Mouse (Mus musculus) heart, adult 11 months (tissue): ENCODE results near the gene Kxd1.
A peak's percentile ranks its signal among the peaks of the same experiment; 100 is the strongest.
"Not testable (repeated sequence)": the region's sequence is repeated elsewhere in the genome, so short reads cannot be mapped to it uniquely, and the experiment has no call there.

Experiments
- DNase-seq: peaks from one replicate; pipeline ENCODE4 v3.0.0; 2022

The Kxd1 gene

GRCm38 (mm10) chr8:70512253-70512903, 15.4 kb downstream of the Kxd1 start:
- no peak for DNase-seq

GRCm38 (mm10) chr8:70511770-70512169, 16.0 kb downstream of the Kxd1 start:
- no peak for DNase-seq

- not testable (repeated sequence) for DNase-seq
These were observed 16.6 kb downstream of the Kxd1 start for GRCm38 (mm10) chr8:70511174-70511573.

- peak; percentile 100 for DNase-seq
These were observed 17.4 kb downstream of the Kxd1 start, which contains the start of gene Uba52 for GRCm38 (mm10) chr8:70510228-70510915. TSS of gene Uba52 (minus strand) at chr8:70510801.

- no peak for DNase-seq
These were observed 18.3 kb downstream of the Kxd1 start for GRCm38 (mm10) chr8:70509281-70509952.

- DNase-seq: no peak
These were observed 20.7 kb downstream of the Kxd1 start for GRCm38 (mm10) chr8:70507027-70507393.

- peak; percentile 100 for DNase-seq
These were observed 21.3 kb downstream of the Kxd1 start, which contains the start of gene Rex1bd for GRCm38 (mm10) chr8:70506328-70507026. TSS of gene Rex1bd (minus strand) at chr8:70506752.

GRCm38 (mm10) chr8:70505698-70506327, 21.9 kb downstream of the Kxd1 start:
- peak; percentile 95 for DNase-seq

GRCm38 (mm10) chr8:70504851-70505250, 22.9 kb downstream of the Kxd1 start:
- DNase-seq: peak; percentile 96

- DNase-seq: peak; percentile 97
These were observed 23.5 kb downstream of the Kxd1 start for GRCm38 (mm10) chr8:70504291-70504716.

- peak; percentile 97 for DNase-seq
These were observed 24.6 kb downstream of the Kxd1 start for GRCm38 (mm10) chr8:70503062-70503750.

- no peak for DNase-seq
These were observed 25.2 kb downstream of the Kxd1 start for GRCm38 (mm10) chr8:70502540-70502939.

- DNase-seq: peak; percentile 96
These were observed 25.8 kb downstream of the Kxd1 start for GRCm38 (mm10) chr8:70501820-70502529.

GRCm38 (mm10) chr8:70500386-70501301, 27.1 kb downstream of the Kxd1 start:
- DNase-seq: no peak

- DNase-seq: no peak
These were observed 32.0 kb downstream of the Kxd1 start for GRCm38 (mm10) chr8:70495771-70496062.

- no peak for DNase-seq
These were observed 32.6 kb downstream of the Kxd1 start for GRCm38 (mm10) chr8:70495001-70495770.

GRCm38 (mm10) chr8:70494416-70494945, 33.3 kb downstream of the Kxd1 start:
- no peak for DNase-seq

- no peak for DNase-seq
These were observed 33.9 kb downstream of the Kxd1 start for GRCm38 (mm10) chr8:70493692-70494415.
